Mouse (Mus musculus): ENCODE measurements around the gene Slc24a4. TPM values are rescaled to one million over a fixed set of nuclear protein-coding genes. Genes with fewer than 3 reads are reported as not detected.

Gene Slc24a4
- polyA plus RNA-seq, 1 experiment from 2014 or later: 4.0 TPM

GRCm38 (mm10) chr12:102285318-102285717 lies 156.8 kb downstream of the Slc24a4 start:
- H3K4me3 ChIP-seq: no peak overlapping the region
- 67% methylated on average over 6 of the region's 6 CpGs for WGBS
- H3K36me3 ChIP-seq: no peaks in the 10 kb centered on the region
- H3K27me3 ChIP-seq (replicated peaks): no peaks in the 10 kb centered on the region
- H3K9me3 ChIP-seq (replicated peaks): no peaks in the 10 kb centered on the region
- no peak for ATAC-seq (ENCODE audit: insufficient number of reproducible peaks, low FRiP score)
- peaks cover 59% of the 10 kb centered on the region for H3K4me1 ChIP-seq (replicated peaks)
- H3K27ac ChIP-seq (ENCODE audit: poor library complexity, severe bottlenecking): no peak overlapping the region
- no peak overlapping the region for H3K9ac ChIP-seq
- H3K4me2 ChIP-seq: peak overlapping the region; percentile 97

DNA sequence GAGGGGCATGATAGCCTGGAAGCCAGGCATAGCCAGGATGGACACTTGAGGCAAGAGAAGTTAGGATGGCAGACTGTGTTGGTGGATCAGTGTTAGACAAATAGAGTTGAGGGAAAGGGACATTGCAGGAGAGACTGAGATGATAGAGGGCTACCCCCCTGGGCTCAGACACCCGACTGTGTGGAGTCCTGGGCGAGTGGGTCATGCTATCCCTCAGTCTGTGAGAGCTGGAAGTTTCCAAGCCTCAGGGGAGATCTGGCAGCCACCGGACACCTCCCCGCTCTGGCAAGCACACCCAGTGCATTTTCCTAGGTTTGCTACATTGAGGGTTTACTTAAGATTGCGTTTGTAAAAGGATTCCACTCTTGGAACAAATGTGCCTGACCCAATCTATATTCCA lies 157.2 kb downstream of the Slc24a4 start:
- no peaks in the 10 kb centered on the region for H3K36me3 ChIP-seq
- 65% methylated on average over 5 of the region's 5 CpGs for WGBS
- H3K4me3 ChIP-seq: no peak overlapping the region
- no peak for ATAC-seq (ENCODE audit: insufficient number of reproducible peaks, low FRiP score)
- H3K4me2 ChIP-seq: peak overlapping the region; percentile 97
- H3K4me1 ChIP-seq (replicated peaks): peaks cover 59% of the 10 kb centered on the region
- no peaks in the 10 kb centered on the region for H3K9me3 ChIP-seq (replicated peaks)
- H3K9ac ChIP-seq: no peak overlapping the region
- H3K27me3 ChIP-seq (replicated peaks): no peaks in the 10 kb centered on the region
- H3K27ac ChIP-seq (ENCODE audit: poor library complexity, severe bottlenecking): no peak overlapping the region

GRCm38 (mm10) chr12:102286681-102287414 lies 158.3 kb downstream of the Slc24a4 start:
- no peaks in the 10 kb centered on the region for H3K27me3 ChIP-seq (replicated peaks)
- ATAC-seq (ENCODE audit: insufficient number of reproducible peaks, low FRiP score): no peak
- peak overlapping the region; percentile 69 for H3K27ac ChIP-seq (ENCODE audit: poor library complexity, severe bottlenecking)
- peaks cover 62% of the 10 kb centered on the region for H3K4me1 ChIP-seq (replicated peaks)
- H3K4me2 ChIP-seq: peak overlapping the region; percentile 30
- no peaks in the 10 kb centered on the region for H3K36me3 ChIP-seq
- H3K4me3 ChIP-seq: no peak overlapping the region
- H3K9me3 ChIP-seq (replicated peaks): no peaks in the 10 kb centered on the region
- WGBS: 40% methylated on average over 10 of the region's 10 CpGs
- no peak overlapping the region for H3K9ac ChIP-seq

DNA sequence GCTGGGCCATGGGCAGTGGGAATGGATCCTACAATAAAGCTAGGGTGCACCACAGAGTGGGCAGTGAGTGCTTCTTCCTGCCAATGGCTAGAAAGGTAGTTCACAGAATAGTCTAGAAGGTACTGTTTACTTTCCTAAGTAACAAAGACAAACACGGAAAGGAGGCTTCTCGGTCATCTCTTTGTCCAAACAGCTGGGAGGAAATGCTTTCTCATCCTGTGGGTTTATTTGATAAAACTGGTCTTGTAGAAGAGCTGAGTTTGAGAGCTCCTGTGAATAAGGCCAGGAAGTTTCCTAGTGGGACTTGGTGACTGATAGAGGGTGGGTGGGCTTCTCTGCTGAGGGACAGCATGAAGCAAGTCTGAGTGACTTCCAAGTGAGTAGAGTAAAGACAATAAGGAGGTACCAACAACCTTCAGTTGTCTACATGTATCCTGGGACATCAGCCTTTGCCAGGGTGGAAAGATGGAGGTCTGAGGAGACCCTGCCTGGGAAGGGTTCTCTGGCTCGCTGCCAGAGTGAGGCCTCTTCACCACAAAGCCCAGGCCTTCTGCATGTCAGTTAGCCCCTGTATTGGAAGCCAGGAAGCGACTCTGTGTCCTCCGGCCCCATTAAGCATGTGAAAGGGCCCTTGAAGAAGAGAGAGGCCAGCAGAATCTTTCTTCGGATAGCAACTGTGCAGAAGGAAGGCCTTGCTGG lies 159.5 kb downstream of the Slc24a4 start:
- Histone ChIP-seq H3K4me2 (no peak overlapping the region), H3K4me1 (replicated peaks) (peaks cover 66% of the 10 kb centered on the region), H3K9ac (peak overlapping the region; percentile 5; the same call in 1 of the 2 replicates), H3K27ac (ENCODE audit: poor library complexity, severe bottlenecking) (peak overlapping the region; percentile 69), H3K27me3 (replicated peaks) (no peaks in the 10 kb centered on the region), H3K36me3 (no peaks in the 10 kb centered on the region), H3K9me3 (replicated peaks) (no peaks in the 10 kb centered on the region), H3K4me3 (no peak overlapping the region)
- WGBS: 43% methylated on average over 6 of the region's 6 CpGs
- no peak for ATAC-seq (ENCODE audit: insufficient number of reproducible peaks, low FRiP score)

DNA sequence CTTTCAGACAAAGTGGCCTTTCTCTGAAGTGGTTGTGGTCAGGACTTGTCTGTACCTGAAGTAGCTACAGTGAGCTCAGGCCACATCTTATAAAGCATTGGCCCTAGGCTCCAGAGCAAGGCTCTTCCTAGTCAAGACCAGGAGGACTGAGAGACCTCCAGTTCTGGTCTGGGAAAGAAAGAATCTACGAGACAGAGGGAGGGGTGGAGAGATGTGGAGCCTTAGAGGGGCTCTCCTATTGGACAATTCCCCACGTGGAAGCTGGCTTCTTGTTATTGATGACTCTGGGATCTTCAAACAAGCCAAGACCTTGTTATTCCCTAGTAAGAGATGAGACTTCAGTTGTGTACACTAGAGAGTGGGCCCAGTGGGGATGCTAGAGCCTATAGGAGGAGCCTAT lies 160.3 kb downstream of the Slc24a4 start:
- Histone ChIP-seq H3K27me3 (replicated peaks) (no peaks in the 10 kb centered on the region), H3K9me3 (replicated peaks) (no peaks in the 10 kb centered on the region), H3K4me3 (no peak overlapping the region), H3K9ac (no peak overlapping the region), H3K4me1 (replicated peaks) (peaks cover 66% of the 10 kb centered on the region), H3K36me3 (no peaks in the 10 kb centered on the region), H3K4me2 (no peak overlapping the region), H3K27ac (ENCODE audit: poor library complexity, severe bottlenecking) (no peak overlapping the region)
- no peak for ATAC-seq (ENCODE audit: insufficient number of reproducible peaks, low FRiP score)
- 46% methylated on average over 2 of the region's 2 CpGs for WGBS

GRCm38 (mm10) chr12:102289568-102289967 lies 161.0 kb downstream of the Slc24a4 start:
- Histone ChIP-seq H3K4me2 (no peak overlapping the region), H3K27me3 (replicated peaks) (no peaks in the 10 kb centered on the region), H3K9ac (no peak overlapping the region), H3K9me3 (replicated peaks) (no peaks in the 10 kb centered on the region), H3K4me1 (replicated peaks) (peaks cover 65% of the 10 kb centered on the region), H3K4me3 (no peak overlapping the region), H3K36me3 (no peaks in the 10 kb centered on the region), H3K27ac (ENCODE audit: poor library complexity, severe bottlenecking) (no peak overlapping the region)
- 90% methylated on average over 1 of the region's 1 CpGs for WGBS
- ATAC-seq (ENCODE audit: insufficient number of reproducible peaks, low FRiP score): no peak

GRCm38 (mm10) chr12:102290662-102291061 lies 162.1 kb downstream of the Slc24a4 start:
- Histone ChIP-seq H3K4me2 (no peak overlapping the region), H3K27ac (ENCODE audit: poor library complexity, severe bottlenecking) (no peak overlapping the region), H3K9me3 (replicated peaks) (no peaks in the 10 kb centered on the region), H3K4me1 (replicated peaks) (peaks cover 64% of the 10 kb centered on the region), H3K9ac (no peak overlapping the region), H3K36me3 (0 out of 2 replicates have a peak, but pooled peaks cover 5% of the 10 kb centered on the region), H3K27me3 (replicated peaks) (no peaks in the 10 kb centered on the region), H3K4me3 (no peak overlapping the region)
- no peak for ATAC-seq (ENCODE audit: insufficient number of reproducible peaks, low FRiP score)
- WGBS: 85% methylated on average over 2 of the region's 2 CpGs

DNA sequence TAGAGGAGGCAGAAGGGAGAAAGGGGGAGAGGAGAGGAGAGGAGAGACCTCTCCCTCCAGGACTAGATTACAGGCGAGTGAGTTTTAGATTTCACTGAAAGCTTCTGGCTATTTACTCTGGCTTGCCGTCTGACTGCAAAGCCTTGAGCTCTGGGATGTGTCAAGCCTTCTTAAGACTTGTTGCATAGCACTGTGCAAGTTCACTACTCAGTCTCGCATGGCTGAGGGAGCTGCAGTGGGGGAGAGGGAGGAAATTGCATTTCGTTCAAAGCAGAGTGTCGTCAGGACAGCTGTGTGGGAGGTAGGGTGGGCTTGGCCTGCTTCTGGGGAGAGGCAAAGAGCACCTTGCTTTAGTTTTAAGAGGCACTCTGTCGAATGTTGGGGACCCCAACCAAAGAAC lies 163.2 kb downstream of the Slc24a4 start:
- Histone ChIP-seq H3K4me2 (no peak overlapping the region), H3K36me3 (0 out of 2 replicates have a peak, but pooled peaks cover 5% of the 10 kb centered on the region), H3K27me3 (replicated peaks) (no peaks in the 10 kb centered on the region), H3K9ac (no peak overlapping the region), H3K4me1 (replicated peaks) (peaks cover 56% of the 10 kb centered on the region), H3K4me3 (no peak overlapping the region), H3K27ac (ENCODE audit: poor library complexity, severe bottlenecking) (peak overlapping the region; percentile 47; the same call in 1 of the 2 replicates), H3K9me3 (replicated peaks) (no peaks in the 10 kb centered on the region)
- no peak for ATAC-seq (ENCODE audit: insufficient number of reproducible peaks, low FRiP score)
- WGBS: 19% methylated on average over 6 of the region's 6 CpGs

- no peak overlapping the region for H3K4me3 ChIP-seq
- WGBS: 74% methylated on average over 7 of the region's 7 CpGs
- H3K36me3 ChIP-seq: 0 out of 2 replicates have a peak, but pooled peaks cover 5% of the 10 kb centered on the region
- no peaks in the 10 kb centered on the region for H3K9me3 ChIP-seq (replicated peaks)
- peak overlapping the region; percentile 47; the same call in 1 of the 2 replicates for H3K27ac ChIP-seq (ENCODE audit: poor library complexity, severe bottlenecking)
- no peak overlapping the region for H3K9ac ChIP-seq
- ATAC-seq (ENCODE audit: insufficient number of reproducible peaks, low FRiP score): no peak
- H3K4me2 ChIP-seq: no peak overlapping the region
- H3K4me1 ChIP-seq (replicated peaks): peaks cover 47% of the 10 kb centered on the region
- H3K27me3 ChIP-seq (replicated peaks): no peaks in the 10 kb centered on the region
These were observed 164.1 kb downstream of the Slc24a4 start for GRCm38 (mm10) chr12:102292501-102293215.

DNA sequence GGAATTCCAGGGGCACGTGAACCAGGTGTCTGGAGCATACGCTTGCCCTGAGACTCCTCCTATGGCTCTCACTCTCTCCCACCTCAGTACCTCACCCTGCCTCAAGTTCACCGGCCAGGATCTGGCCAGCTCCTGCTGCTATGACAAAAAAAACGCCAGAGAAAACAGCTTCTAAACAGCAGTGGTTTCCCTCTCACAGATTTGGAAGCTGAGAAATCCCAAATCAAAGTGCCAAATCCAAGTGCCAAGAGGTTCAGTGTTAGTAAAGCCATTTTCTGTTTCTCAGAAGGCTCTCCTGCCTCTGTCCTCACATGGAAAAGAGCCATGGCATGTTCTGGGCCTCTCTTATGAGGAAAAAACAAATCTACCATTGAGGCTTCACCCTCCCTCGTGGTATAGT lies 166.1 kb downstream of the Slc24a4 start:
- Histone ChIP-seq H3K9ac (no peak overlapping the region), H3K9me3 (replicated peaks) (no peaks in the 10 kb centered on the region), H3K4me1 (replicated peaks) (peaks cover 37% of the 10 kb centered on the region), H3K4me2 (no peak overlapping the region), H3K36me3 (0 out of 2 replicates have a peak, but pooled peaks cover 5% of the 10 kb centered on the region), H3K4me3 (no peak overlapping the region), H3K27ac (ENCODE audit: poor library complexity, severe bottlenecking) (no peak overlapping the region), H3K27me3 (replicated peaks) (no peaks in the 10 kb centered on the region)
- 65% methylated on average over 5 of the region's 5 CpGs for WGBS
- no peak for ATAC-seq (ENCODE audit: insufficient number of reproducible peaks, low FRiP score)

DNA sequence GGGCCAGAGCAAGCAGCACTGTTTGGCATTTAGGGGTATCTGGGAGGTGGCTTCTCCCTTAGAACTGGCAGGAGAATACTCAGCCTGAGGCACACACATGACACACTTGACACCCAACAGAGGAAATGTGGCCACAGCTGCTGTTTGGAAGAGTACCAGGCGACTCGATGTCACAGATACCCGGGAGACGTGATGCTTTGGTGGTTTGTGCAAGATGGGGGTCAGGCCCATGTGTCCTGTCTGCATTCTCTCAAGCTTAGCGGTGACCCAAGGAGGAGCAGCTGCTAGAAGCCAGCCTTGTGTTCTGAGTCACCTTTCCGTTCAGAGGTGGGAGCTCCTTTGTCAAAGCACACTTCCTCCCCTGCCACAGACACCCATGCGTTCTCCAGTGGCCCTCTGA lies 166.7 kb downstream of the Slc24a4 start:
- no peak overlapping the region for H3K9ac ChIP-seq
- H3K4me2 ChIP-seq: no peak overlapping the region
- no peaks in the 10 kb centered on the region for H3K9me3 ChIP-seq (replicated peaks)
- no peak overlapping the region for H3K27ac ChIP-seq (ENCODE audit: poor library complexity, severe bottlenecking)
- no peak for ATAC-seq (ENCODE audit: insufficient number of reproducible peaks, low FRiP score)
- 0 out of 2 replicates have a peak, but pooled peaks cover 5% of the 10 kb centered on the region for H3K36me3 ChIP-seq
- H3K27me3 ChIP-seq (replicated peaks): no peaks in the 10 kb centered on the region
- no peak overlapping the region for H3K4me3 ChIP-seq
- WGBS: 52% methylated on average over 7 of the region's 7 CpGs
- peaks cover 37% of the 10 kb centered on the region for H3K4me1 ChIP-seq (replicated peaks)

Measured in heart, embryonic 12.5 days (tissue).